Mouse (Mus musculus) ES-Bruce4 (cell line): ENCODE results near the gene Zfp64. TPM values are rescaled to one million over a fixed set of nuclear protein-coding genes. Genes with fewer than 3 reads are reported as not detected.

Experiments used
- H3K27ac ChIP-seq: 2 replicates; pipeline ENCODE4 v1.5.1; 2012; ENCODE audit warnings: low read length, inconsistent platforms; ENCODE audit not compliant: insufficient read depth
- H3K27me3 ChIP-seq: 2 replicates; pipeline ENCODE4 v1.6.1; 2012; ENCODE audit warnings: mild to moderate bottlenecking, low read length, inconsistent platforms; ENCODE audit not compliant: control insufficient read depth, poor library complexity, insufficient read depth, severe bottlenecking
- H3K36me3 ChIP-seq: 2 replicates; pipeline ENCODE4 v1.6.1; 2012; ENCODE audit warnings: inconsistent platforms, mild to moderate bottlenecking, low read length, moderate library complexity; ENCODE audit not compliant: control insufficient read depth, poor library complexity, insufficient read depth, severe bottlenecking
- H3K4me1 ChIP-seq: one replicate; pipeline ENCODE4 v1.8.1; 2011; ENCODE audit warnings: low read length; ENCODE audit not compliant: control insufficient read depth, insufficient read depth
- H3K4me3 ChIP-seq: 2 replicates; pipeline ENCODE4 v1.5.1; 2011; ENCODE audit warnings: low read depth, mild to moderate bottlenecking, low read length
- H3K9ac ChIP-seq: 2 replicates; pipeline ENCODE4 v1.6.1; 2012; ENCODE audit warnings: low read depth, mild to moderate bottlenecking, inconsistent platforms; ENCODE audit not compliant: poor library complexity, severe bottlenecking
- H3K9me3 ChIP-seq: replicated peaks from 2 replicates; pipeline ENCODE4 v1.6.1; 2012; ENCODE audit warnings: mild to moderate bottlenecking, low read length, inconsistent platforms; ENCODE audit not compliant: control insufficient read depth, poor library complexity, insufficient read depth, severe bottlenecking
- CTCF ChIP-seq: IDR thresholded peaks from one replicate; pipeline ENCODE4 v1.8.1; 2011; ENCODE audit warnings: low read depth, low read length
- EP300 ChIP-seq: IDR thresholded peaks from 2 replicates; pipeline ENCODE4 v1.6.1; 2011; ENCODE audit warnings: low read depth, low read length; ENCODE audit not compliant: insufficient read depth
- POLR2A ChIP-seq: IDR thresholded peaks from one replicate; pipeline ENCODE4 v1.8.1; 2011; ENCODE audit warnings: low read length; ENCODE audit not compliant: insufficient read depth
- polyA plus RNA-seq: library from polyadenylated mRNA; stranded (reverse); fragments of >200 nt; gene quantifications from 2 replicates; pipeline ENCODE4 v1.2.4, GENCODE M21; 2011; ENCODE audit warnings: low read depth; ENCODE audit not compliant: missing spikeins, insufficient read depth, insufficient read length

The Zfp64 gene
- polyA plus RNA-seq, 1 experiment = 35.9 TPM

DNA sequence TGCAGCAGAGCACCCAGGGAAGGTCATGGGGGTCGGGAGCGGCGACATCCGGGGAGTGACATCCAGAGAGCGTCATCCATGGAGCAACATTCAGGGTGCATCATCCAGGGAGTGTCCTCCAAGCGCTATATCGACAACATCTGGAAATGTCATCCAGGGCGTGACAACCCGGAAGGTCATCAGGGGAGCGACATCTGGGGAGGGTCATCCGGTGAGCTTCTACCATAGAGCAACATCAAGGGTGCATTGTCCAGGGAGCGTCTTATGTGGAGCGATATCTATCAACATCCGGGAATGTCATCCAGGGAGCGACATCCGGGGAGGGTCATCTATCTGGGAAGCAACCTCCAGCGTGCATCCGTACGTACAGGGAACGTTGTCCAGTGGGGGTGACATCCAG lies 14.7 kb upstream of the Zfp64 start:
- Histone ChIP-seq H3K9me3 (no peaks in the 10 kb centered on the region), H3K4me3 (peak overlapping the region; percentile 50), H3K9ac (peak overlapping the region; percentile 0; the same call in 1 of the 2 replicates), H3K36me3 (no peaks in the 10 kb centered on the region), H3K4me1 (peaks cover 1% of the 10 kb centered on the region), H3K27ac (no peak overlapping the region), H3K27me3 (no peaks in the 10 kb centered on the region)
- no peak for TF ChIP-seq POLR2A
- no peak for TF ChIP-seq CTCF
- TF ChIP-seq EP300 = 0 out of 2 replicates have a peak, but pooled peaks have one; percentile 18

DNA sequence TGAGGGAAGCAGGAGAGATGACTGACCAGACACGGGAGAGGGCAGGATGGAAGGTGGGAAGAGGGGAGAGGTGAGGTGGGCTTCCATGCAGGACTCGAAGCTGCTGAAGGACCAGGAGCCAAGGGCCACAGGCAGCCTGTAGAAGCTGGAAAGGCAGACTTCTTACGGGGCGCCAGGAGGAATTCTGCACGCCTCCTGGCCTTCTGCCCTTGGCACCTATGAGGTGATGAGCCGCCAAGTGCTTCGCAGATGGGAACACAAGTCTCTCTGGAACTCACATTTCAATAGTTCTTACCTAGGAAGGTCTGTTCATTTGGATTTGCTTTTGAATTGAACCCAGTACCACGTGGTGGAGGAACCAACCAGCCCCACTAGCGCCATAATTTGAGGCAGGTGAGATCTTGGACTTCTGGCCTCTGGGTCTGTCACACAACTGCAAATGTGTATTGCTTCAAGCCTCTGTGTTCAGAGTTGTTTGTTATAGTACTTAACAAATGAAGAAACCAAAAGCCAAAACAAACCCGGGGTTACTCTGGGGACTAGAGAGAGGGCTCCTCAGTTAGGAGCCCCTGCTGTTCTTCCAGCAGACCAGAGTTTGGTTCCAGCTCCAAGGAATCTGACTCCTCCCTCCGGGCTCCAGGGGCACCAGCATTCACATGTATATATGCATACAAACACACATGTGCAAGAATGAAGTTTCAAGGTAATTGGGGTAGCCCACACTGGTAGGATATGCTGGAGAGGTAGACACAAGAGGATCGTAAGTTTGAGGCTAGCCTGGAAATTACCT lies 12.9 kb upstream of the Zfp64 start:
- no peak overlapping the region for H3K4me3 ChIP-seq
- peaks cover 1% of the 10 kb centered on the region for H3K4me1 ChIP-seq
- H3K9me3 ChIP-seq = no peaks in the 10 kb centered on the region
- TF ChIP-seq CTCF (no peak), POLR2A (no peak), EP300 (no peak)
- no peak overlapping the region for H3K9ac ChIP-seq
- H3K27ac ChIP-seq = no peak overlapping the region
- H3K27me3 ChIP-seq = no peaks in the 10 kb centered on the region
- H3K36me3 ChIP-seq = no peaks in the 10 kb centered on the region

DNA sequence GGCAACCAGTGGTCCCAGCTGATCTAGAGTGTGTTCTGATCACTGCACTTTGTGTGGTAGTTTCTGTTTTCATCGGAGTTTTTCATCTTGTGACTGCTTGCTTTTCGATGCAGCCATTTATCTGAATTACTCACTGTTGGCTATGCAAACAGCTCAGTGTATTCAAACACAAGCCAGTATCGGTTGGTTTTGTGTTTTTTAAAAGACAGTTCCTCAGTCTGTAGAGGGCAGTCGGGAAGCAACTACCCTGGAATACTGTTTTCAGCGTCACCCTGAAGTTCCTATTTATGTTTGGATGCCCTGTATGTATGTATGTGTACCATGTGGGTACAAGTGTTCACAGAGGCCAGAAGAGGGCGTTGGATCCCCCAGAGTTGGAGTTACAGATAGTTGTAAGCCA lies 11.1 kb upstream of the Zfp64 start:
- Histone ChIP-seq H3K9me3 (no peaks in the 10 kb centered on the region), H3K4me3 (no peak overlapping the region), H3K27ac (no peak overlapping the region), H3K9ac (no peak overlapping the region), H3K36me3 (no peaks in the 10 kb centered on the region), H3K27me3 (no peaks in the 10 kb centered on the region), H3K4me1 (peaks cover 1% of the 10 kb centered on the region)
- no peak for TF ChIP-seq POLR2A
- TF ChIP-seq EP300 = no peak
- TF ChIP-seq CTCF = no peak

DNA sequence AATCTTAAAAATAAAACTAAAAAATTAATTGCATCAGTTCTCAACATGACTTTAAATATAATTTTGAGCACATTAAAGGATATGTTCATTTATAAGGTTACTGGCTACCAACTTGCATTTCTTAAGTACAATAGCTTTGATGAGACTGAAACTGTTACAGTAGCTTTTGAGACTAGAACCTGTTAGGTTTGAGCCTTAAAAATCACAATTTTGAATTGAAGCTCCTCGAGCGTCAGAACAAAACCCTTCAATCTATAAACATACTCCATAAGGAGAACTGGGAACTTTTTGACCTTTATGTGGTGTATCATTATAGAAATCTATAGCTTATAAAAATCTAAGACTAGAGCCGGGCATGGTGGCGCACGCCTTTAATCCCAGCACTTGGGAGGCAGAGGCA lies 9.5 kb upstream of the Zfp64 start:
- no peaks in the 10 kb centered on the region for H3K9me3 ChIP-seq
- no peaks in the 10 kb centered on the region for H3K27me3 ChIP-seq
- TF ChIP-seq CTCF (no peak), EP300 (no peak), POLR2A (no peak)
- H3K36me3 ChIP-seq = no peaks in the 10 kb centered on the region
- H3K9ac ChIP-seq = no peak overlapping the region
- H3K4me3 ChIP-seq = no peak overlapping the region
- H3K27ac ChIP-seq = no peak overlapping the region
- peaks cover 1% of the 10 kb centered on the region for H3K4me1 ChIP-seq

DNA sequence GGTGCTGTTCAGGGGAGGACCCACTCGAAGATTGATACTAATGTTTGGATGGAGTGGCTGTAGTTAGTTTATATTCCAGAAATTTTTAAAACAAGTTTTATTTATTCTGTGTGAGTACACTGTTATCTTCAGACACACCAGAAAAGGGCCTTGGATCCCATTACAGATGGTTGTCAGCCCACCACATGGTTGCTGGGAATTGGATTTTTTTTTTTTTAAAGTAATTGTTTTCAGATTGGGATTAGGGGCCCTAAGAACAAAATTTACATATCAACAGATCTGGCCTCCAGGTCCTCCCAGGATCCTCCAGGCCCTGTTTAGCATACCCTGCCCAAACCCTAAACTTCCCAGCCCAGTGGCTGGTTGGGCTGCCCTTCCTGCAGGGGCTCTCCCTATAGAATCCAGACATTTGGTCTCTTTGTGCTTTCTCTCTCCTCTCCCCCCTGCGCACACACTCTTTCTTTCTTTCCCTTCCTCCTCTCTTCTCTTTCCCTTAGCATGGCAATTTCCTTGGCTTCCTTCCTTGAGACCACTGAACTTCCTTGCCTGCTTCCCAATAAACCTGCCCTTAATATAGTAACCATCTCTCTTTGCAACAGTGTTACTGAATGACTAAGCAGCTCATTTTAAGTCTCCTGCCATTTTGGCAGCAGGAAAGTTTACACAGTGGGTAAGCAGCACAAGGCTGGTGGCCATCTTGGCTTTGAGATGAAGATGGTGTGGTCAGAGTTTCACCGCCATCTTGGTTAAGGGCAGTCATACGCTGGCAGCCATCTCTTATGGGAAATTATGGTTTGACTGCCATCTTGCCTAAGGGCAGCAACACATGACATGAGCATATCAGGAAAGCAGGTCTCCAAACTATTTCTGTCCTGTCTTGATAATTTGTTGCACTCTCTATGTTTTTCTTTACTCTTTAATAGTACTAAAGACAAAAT lies 6.6 kb upstream of the Zfp64 start:
- H3K36me3 ChIP-seq = no peaks in the 10 kb centered on the region
- peak overlapping the region; percentile 74 for H3K4me3 ChIP-seq
- H3K27ac ChIP-seq = peak overlapping the region; percentile 100
- peak overlapping the region; percentile 52; the same call in 1 of the 2 replicates for H3K9ac ChIP-seq
- no peaks in the 10 kb centered on the region for H3K9me3 ChIP-seq
- no peaks in the 10 kb centered on the region for H3K27me3 ChIP-seq
- H3K4me1 ChIP-seq = peaks cover 7% of the 10 kb centered on the region
- TF ChIP-seq CTCF (no peak), EP300 (0 out of 2 replicates have a peak, but pooled peaks have one; percentile 53)
